Mouse (Mus musculus) cerebellum, postnatal 4 days (tissue): ENCODE results near the gene Zkscan17.

Source experiments
- DNase-seq, 2 experiments: peaks; one replicate each; pipeline ENCODE4 v3.0.0; 2022; ENCODE audit warnings: low spot score in 2 of 2, mixed read lengths in 1 of 2

Gene Zkscan17

DNA sequence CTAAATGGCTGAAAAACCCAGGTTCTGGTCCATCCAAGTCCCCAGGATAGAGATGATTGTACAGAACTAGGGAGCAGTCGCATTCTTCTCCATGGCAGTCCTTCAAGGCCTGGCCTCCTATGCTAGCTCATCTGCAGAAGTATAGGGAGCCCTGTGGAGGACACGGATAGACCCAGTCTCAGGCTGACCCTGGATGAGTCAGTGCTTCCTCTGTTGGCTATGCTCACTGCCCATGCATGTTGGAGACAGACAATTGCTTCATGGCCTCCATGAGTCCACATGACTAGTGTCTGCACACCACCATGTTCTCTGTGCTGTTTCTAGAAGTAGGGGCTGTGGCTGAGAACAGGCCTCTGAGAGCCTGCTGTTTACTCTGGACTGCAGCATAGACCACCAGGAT, 70.2 kb downstream of the Zkscan17 start:
- no peak for DNase-seq

GRCm38 (mm10) chr11:59451086-59451485, 75.5 kb downstream of the Zkscan17 start, which contains the start of gene Snap47:
Gene Snap47, minus strand, starts transcription at chr11:59451186.
- DNase-seq = no peak

DNA sequence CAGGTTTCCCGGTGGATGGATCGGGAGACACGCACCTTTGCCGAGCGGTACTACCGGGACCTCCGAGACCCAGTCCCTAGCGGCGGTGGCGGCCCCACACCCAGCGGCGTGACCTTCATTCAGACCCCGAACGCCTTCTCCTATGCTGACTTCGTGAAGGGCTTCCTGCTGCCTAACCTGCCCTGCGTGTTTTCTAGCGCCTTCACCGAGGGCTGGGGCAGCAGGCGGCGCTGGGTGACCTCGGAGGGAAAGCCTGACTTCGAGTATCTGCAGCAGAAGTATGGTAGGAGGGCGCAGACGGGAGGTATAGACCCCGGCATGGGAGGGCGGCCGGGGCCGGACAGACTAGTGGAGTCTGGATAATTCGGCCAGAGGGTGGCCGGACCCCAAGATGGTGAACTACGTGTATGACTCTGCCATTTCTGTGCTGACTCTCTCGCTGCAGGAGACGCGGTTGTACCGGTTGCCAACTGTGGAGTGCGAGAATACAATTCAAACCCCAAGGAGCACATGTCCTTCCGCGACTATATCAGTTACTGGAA, 76.2 kb downstream of the Zkscan17 start:
- peak in 1 of 2 experiments; percentile 11 for DNase-seq

- peak; percentile 85 to 91 for DNase-seq
Measured at GRCm38 (mm10) chr11:59449741-59450229, 76.8 kb downstream of the Zkscan17 start, which contains the start of gene Jmjd4. Gene Jmjd4, plus strand, starts transcription at chr11:59450045.

- DNase-seq = no peak
Measured at GRCm38 (mm10) chr11:59443102-59443501, 83.4 kb downstream of the Zkscan17 start.

DNA sequence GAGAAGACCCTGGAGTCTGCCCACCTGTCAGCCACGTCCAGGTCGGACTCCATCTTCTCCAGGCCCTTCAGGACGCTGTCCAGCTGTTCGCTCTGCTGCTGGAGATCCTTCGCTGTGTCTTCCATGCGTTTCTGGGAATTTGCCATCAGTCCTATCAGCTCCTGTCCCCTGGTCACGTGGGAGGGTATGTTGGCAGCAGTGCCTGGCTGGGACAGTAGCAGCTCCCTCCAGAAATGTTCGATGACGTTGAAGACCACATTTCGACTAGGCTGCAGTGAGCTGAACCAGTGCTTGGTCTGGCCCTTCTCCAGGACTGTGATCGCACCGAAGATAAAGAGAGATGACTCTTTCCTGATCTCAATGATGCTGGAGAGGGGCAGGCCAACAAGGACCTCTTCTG, 88.6 kb downstream of the Zkscan17 start:
- no peak for DNase-seq
